Mouse (Mus musculus): ENCODE measurements around the gene Cntnap2.

Cntnap2 gene

DNA sequence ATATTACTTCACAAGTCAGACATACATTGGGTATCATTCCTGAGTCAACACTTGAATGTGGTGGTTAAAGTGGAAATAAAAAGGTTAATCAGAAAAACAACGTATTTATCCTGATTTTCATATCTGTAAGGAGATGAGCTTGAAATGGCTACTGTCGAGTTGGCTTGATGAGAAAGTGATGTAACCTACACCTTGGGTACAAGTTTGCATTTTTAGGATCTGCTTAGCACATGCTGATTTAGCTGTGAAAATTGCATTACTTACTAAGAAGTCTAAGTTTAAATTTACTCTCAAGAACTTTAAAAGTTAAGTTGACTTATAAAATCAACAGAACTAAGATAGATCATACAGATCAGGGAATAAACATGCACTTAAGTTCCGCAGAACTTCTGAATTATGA is 879.1 kb downstream of the Cntnap2 start:
- DNase-seq (ENCODE audit: low read depth), result no peak

DNA sequence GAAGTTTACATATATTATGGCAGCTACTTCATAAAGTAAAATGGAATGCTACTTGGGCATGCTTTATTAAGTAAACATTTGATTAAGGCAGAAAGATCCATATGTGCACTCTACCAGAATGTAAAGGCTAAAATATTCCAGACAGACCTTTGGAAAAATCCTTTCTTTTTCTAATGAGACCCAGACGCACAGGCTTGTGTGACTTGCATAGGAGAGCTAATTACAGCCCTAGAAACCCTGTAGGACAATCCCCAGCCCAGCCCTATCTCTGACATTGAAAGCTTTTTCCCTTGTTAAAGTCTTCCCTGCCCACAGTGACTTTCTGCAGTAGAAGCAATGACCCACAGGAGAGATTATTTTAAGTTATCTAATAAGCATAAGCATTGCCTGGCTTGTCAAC is 879.6 kb downstream of the Cntnap2 start:
- no peak for DNase-seq (ENCODE audit: low read depth)

DNA sequence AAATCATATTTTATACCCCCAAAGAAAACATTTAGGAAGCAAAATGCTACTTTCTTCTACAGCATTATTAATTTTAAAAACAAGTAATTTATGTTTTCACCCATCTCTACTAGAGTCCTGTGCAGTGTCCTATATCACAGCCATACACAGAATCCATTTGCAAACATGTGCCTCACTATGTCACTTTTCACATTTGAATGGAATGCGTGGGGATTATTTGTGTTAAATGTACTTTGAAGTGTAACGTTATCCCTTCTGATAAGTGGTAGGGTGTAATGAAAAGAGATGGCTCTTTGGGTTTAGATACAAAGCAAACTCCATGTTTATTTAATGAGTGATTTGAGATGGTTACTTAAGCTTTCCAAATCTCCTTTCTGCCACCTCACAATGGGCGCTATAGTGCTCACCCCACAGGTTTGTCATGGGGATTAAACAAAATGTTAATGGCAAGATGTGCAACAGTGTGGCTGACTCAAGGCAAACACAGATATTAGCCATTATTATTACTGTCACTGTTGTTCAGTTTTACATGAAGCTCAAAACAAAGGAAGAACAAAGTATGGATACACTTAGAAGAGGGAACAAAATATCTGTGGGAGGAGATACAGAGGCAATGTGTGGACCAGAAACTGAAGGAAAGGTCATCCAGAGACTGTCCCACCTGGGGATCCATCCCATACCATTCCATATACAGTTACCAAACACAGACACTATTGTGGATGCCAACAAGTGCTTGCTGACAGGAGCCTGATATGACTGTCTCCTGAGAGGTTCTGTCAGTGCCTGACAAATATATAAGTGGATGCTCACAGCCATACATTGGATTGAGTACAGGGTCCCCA is 886.2 kb downstream of the Cntnap2 start:
- DNase-seq (ENCODE audit: low read depth), result no peak

DNA sequence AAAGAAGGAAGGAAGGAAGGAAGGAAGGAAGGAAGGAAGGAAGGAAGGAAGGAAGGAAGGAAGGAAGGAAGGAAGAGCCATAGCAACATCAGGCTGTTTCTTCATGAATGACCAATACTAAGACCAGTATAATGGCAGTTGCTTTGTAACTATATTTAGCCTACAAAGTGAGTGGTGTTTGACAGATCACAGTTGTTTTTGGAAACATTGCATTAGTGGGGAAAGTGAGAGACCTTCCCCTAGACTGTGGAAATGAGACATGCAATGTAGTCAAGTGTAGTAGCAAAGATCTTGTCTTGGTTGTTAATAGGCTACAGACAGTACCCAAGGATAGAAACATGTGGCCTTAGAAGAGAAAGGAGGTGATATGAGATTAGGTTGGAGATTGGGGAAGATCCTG is 895.6 kb downstream of the Cntnap2 start:
- no peak for DNase-seq (ENCODE audit: low read depth)

- DNase-seq (ENCODE audit: low read depth), result no peak
Observed at GRCm38 (mm10) chr6:45964494-45964893, 905.3 kb downstream of the Cntnap2 start.

DNA sequence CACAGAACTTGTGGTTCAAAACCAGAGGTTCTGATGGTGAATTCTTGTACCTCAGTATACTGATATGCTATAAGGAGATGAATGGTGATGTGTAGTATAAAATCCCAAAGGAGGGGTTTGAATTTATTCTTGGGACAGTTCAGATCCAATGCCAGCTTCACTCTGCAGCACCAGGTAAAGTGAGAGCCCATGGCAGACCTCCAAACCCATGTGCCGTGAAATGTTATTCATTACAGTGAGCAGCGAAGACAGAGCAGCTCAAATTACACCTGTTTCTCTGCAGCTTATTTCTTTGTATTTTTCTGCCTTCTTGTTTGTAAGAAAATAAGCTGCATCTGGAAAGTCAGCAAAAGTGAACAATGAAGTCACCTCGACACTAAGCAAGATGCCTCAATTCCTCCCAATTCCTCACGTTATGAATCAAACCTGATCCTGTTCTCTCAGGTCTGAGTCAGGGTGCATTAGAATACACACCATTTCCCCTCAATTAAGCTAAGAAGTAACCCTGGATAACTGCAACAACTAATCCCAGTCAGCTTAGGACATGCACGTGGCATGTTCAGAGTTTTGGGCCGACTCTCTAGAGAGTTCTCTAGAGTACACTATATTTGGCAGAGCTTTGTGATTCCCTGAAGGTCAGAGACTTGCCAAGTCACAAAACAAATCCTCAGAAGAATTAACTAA is 915.5 kb downstream of the Cntnap2 start:
- no peak for DNase-seq (ENCODE audit: low read depth)

DNA sequence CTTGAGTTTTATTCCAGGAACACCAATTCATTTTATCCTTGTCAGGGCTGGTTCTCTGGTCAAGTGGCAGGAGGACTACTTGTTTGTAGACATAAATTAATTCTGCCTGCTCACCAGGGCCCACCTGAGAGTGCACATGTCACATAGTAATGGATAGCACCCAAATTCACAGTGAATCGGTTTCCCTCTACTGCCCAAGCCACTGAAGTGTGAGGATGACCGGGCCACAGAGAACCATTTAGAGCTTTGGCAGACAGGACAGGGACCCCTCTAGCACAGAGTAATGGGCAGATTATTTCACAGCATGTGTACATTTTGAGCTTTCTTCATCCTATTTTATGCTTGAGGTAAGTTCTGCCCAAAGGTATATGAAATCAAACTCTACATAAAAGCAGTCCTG is 920.0 kb downstream of the Cntnap2 start:
- no peak for DNase-seq (ENCODE audit: low read depth)

DNA sequence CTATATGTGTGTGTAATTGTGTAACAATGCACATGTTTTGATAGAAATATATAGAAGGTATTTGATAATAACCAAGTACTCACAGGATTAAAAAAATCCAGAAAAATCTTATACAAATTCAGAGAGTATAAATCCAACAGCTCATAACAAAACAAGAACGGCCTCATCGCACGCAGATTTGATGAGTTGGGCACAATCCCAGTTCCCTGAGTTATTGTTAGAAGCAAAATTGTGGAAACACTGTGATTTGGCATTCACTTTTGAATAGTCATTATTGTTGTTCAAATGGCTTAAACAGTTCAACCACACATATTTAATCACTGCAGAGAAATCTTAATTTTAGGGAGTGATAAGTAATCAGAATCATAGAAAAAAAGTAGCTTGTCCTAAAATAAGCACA is 928.9 kb downstream of the Cntnap2 start:
- no peak for DNase-seq (ENCODE audit: low read depth)

- no peak for DNase-seq (ENCODE audit: low read depth)
Observed at GRCm38 (mm10) chr6:45991086-45991485, 931.9 kb downstream of the Cntnap2 start.

GRCm38 (mm10) chr6:46022515-46023143 is 963.5 kb downstream of the Cntnap2 start:
- DNase-seq (ENCODE audit: low read depth), result no peak

GRCm38 (mm10) chr6:46031821-46032594 is 972.9 kb downstream of the Cntnap2 start:
- no peak for DNase-seq (ENCODE audit: low read depth)

GRCm38 (mm10) chr6:46033108-46033507 is 974.0 kb downstream of the Cntnap2 start:
- no peak for DNase-seq (ENCODE audit: low read depth)

DNA sequence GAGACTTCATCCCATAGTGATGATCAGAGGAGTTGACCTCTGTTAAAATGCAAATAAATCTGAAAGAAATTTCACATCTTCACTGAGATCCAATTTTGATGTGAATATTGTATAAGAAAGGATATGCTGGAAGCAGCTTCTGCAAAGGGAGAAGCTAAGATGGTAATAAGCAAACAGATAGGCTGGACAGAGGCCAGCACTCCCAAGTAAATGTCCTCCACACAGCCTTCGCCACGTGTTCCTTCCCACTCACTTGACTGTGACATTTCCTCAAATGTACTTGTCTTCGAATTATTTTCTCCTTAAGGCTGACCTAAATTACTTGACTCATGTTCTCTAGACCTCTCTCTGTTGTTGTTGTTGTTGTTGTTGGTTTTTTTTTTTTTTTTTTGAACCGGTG is 981.5 kb downstream of the Cntnap2 start:
- DNase-seq (ENCODE audit: low read depth), result no peak

- DNase-seq (ENCODE audit: low read depth), result no peak
Observed at GRCm38 (mm10) chr6:46080236-46080635, 1021.1 kb downstream of the Cntnap2 start.

DNA sequence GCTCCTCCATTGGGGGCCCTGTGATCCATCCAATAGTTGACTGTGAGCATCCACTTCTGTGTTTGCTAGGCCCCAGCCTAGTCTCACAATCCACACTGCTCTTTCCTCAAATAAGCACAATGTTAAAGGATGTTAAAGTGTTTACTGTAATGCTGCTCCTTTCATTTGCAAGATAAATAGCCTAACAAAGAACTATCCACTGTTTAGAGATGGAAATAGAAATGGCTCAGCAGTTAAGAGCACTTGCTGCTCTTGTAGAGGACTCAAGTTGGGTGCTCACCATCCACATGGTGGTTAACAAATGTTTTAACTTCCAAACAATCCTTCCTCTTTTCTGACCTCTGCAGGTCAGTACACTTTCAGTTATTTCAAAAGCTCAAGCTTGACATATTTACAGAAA is 1022.3 kb downstream of the Cntnap2 start:
- DNase-seq (ENCODE audit: low read depth), result no peak

DNA sequence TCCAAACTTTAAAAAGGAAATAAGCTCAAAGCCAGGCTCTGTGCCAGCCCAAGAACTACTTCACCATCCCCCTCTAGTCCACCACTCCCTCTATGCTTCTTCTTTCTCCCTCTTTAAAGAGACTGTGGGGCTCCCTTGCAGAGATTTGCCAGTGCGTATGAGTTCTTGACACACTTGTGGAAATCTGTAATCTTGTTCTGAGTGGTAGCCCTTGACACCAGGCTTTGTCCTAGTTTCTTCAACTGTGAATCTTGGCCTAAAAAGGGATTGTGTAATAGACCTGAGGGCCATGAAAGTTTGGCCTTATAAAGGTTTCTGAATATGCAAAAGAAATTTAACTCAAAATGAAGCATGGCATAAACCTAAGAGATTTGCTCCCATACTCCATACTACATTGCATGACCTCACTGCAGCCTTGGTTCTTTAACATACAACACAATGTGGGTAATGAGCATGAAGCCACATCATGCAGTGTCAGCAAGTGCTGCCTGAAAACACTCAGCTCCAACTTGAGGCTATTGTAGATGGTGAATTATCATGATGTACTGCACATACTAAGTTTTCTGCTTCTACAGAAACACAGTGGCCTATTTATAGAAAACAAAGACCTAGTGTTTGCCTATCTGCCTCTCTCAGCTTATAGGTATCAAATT is 1084.2 kb downstream of the Cntnap2 start:
- no peak for DNase-seq (ENCODE audit: low read depth)

DNA sequence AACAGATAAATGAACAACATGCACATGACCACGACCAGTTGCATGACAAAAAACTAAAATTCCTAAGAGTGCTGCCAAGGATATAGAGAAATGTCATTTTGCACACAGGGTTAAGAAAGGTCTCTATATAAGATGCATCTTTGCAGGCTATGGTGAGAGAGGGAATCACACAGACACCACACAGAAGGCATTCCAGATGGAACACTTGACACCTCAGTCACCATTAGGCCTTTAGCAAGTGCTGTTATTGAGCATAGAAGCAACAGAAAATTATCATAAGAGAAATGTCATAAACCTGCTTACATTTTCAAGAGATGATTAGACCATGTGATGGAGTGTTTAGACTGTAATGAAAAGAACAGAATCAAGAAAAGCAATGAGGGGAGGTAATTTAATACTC is 1107.7 kb downstream of the Cntnap2 start:
- DNase-seq (ENCODE audit: low read depth), result no peak

DNA sequence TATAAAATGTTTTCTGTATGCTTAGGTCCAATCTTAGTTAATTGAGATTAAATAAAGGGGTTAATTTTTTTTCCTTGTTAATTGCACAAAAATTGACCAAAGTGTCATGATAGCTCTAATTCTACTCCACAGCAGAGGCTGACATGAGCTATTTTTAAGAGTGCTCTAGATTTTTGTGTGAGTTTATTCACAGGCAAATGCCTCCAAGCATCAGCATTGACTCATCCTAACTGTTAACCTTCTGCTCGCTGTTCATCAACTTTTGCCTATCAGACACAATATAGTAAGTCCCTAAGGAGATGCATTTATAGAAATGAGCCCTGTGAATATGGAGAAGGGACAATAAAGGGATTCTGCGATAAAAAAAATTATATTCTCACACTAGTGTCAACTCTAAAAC is 1138.1 kb downstream of the Cntnap2 start:
- no peak for DNase-seq (ENCODE audit: low read depth)

- no peak for DNase-seq (ENCODE audit: low read depth)
Observed at GRCm38 (mm10) chr6:46201828-46202227, 1142.7 kb downstream of the Cntnap2 start.

DNA sequence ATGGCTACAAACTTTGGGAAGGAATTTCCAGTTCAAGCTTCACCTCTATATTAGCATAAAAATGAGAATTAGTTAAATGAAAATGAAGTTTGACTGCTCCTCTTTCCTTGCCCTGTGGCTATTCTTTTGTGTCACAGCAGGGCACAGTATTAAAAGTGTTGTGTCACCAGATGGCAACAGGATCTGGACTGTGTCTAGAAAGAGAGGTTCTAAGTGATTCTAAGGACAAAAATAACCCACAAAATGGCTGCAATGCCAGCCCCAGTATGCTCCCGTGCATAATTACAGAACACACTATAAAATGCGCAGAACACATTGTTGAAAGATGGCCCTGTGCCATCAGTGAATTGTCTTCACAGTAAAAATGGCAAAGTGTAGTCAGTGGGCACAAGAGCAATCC is 1146.4 kb downstream of the Cntnap2 start:
- no peak for DNase-seq (ENCODE audit: low read depth)

- no peak for DNase-seq (ENCODE audit: low read depth)
Observed at GRCm38 (mm10) chr6:46232889-46233288, 1173.7 kb downstream of the Cntnap2 start.

GRCm38 (mm10) chr6:46240349-46240748 is 1181.2 kb downstream of the Cntnap2 start:
- DNase-seq (ENCODE audit: low read depth), result no peak
